Mouse (Mus musculus) ES-E14 (cell line): ENCODE data around the gene Cpne5.

Experiments used
- CHD2 ChIP-seq: IDR thresholded peaks from 2 replicates; pipeline ENCODE4 v1.6.1; 2014; ENCODE audit warnings: mild to moderate bottlenecking, low read depth, low read length, inconsistent platforms
- HCFC1 ChIP-seq: IDR thresholded peaks from 2 replicates; pipeline ENCODE4 v1.6.1; 2012; ENCODE audit warnings: low read length, inconsistent platforms, borderline replicate concordance; ENCODE audit not compliant: insufficient read depth
- MAFK ChIP-seq: IDR thresholded peaks from 2 replicates; pipeline ENCODE4 v1.6.1; 2014; ENCODE audit warnings: mild to moderate bottlenecking, low read depth, low read length, inconsistent platforms; ENCODE audit not compliant: insufficient read depth
- ZC3H11A ChIP-seq: IDR thresholded peaks from 2 replicates; pipeline ENCODE4 v1.6.1; 2012; ENCODE audit warnings: low read depth, mild to moderate bottlenecking, inconsistent platforms, low read length, borderline replicate concordance

DNA sequence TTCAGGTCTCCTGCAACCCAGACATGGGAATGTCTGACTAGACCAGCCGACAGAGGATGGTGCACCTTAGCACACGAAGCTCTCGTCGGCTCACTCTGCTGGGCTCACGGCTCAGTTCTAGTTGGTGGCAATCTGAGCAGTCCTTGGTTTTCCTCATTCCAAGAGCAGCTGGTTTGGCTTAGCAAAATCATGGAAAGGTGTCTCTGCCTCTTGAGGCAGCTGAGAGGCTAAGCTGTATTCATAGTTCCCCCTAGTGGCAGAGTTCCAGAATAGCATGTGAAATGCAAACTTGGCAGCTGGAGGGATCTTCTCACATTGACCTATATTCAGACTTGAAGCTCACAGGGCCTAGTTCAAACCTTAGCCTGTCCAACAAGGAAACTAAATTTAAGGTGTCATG is 8.6 kb upstream of the Cpne5 start:
- TF ChIP-seq ZC3H11A = peak; percentile 78; the same call in 1 of the 2 replicates
- TF ChIP-seq HCFC1 = no peak
- no peak for TF ChIP-seq CHD2
- TF ChIP-seq MAFK = no peak
